Mouse (Mus musculus): ENCODE results near the gene Lax1. TPM values are rescaled to one million over a fixed set of nuclear protein-coding genes. Genes with fewer than 3 reads are reported as not detected.
"Not testable (repeated sequence)": the region's sequence is repeated elsewhere in the genome, so short reads cannot be mapped to it uniquely, and the experiment has no call there.

The Lax1 gene
- polyA plus RNA-seq, 1 experiment from 2014 or later: 0.26 TPM

DNA sequence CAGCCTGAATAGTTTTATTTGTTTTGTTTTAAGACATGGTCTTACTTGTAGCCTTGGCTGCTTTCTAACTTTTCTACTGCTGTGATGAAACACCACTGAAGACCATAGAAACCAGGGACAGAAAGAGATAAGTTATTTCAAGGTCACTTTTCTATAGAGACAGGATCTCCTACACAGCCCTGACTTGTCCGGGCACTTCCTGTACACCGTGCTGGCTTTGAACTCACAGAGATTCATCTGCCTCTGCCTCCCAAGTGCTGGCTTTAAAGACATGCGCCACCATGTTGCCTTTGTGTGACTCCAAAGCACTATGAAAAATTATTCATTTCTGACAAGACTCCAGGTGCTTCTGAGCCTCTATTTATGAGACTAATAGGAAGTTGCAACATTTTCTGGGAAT, 18.6 kb downstream of the Lax1 start:
- no peaks in the 10 kb centered on the region for H3K27me3 ChIP-seq (ENCODE audit: insufficient read depth, poor library complexity, severe bottlenecking)
- no peak overlapping the region for H3K27ac ChIP-seq
- 76% methylated on average over 3 of the region's 3 CpGs for WGBS
- H3K4me1 ChIP-seq: no peaks in the 10 kb centered on the region
- H3K36me3 ChIP-seq: no peaks in the 10 kb centered on the region
- no peaks in the 10 kb centered on the region for H3K9me3 ChIP-seq
- H3K4me3 ChIP-seq: no peak overlapping the region
- DNase-seq (ENCODE audit: low spot score): no peak

DNA sequence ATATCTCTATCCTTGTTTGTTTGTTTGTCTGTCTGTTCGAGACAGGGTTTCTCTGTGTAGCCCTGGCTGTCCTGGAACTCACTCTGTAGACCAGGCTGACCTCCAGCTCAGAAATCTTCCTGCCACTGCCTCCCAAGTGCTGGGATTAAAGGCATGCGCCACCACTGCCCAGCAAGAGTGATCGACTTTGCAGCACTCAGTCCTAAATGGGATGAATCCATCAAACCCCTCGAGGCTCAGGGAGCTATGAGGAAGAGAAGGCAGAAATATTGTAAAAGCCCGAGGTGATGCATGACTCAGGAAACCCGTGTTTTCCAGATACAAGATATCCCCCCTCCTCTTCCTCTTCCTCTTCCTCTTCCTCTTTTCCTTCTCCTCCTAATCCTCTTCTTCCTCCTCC, 19.1 kb downstream of the Lax1 start:
- WGBS: 72% methylated on average over 6 of the region's 6 CpGs

DNA sequence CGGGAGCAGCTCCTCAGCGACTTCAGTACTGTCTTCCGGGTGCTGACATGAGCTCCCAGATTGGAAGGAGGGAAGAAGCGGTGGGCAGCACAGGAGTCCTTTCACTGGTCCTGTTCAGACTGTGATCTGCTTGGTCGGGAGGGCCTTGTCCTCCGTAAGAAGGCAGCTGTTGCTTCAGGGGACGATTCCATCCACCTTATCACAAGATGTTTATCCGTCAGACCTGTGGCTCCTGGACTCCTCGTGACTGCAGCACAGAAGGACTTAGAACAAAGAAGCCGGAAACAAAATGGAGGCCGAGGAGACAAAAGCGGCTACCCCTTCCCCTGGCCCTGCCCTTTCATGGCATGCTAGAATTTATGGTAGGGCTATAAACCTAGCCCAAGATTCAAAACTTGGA, 19.7 kb downstream of the Lax1 start:
- H3K4me3 ChIP-seq: no peak overlapping the region
- H3K27ac ChIP-seq: no peak overlapping the region
- no peaks in the 10 kb centered on the region for H3K36me3 ChIP-seq
- H3K27me3 ChIP-seq (ENCODE audit: insufficient read depth, poor library complexity, severe bottlenecking): no peaks in the 10 kb centered on the region
- no peak for DNase-seq (ENCODE audit: low spot score)
- no peaks in the 10 kb centered on the region for H3K9me3 ChIP-seq
- 73% methylated on average over 12 of the region's 12 CpGs for WGBS
- no peaks in the 10 kb centered on the region for H3K4me1 ChIP-seq

More for the DNA sequence above, 19.1 kb downstream of the Lax1 start:
- H3K27ac ChIP-seq: no peak overlapping the region
- no peak overlapping the region for H3K4me3 ChIP-seq
- no peaks in the 10 kb centered on the region for H3K4me1 ChIP-seq
- H3K36me3 ChIP-seq: no peaks in the 10 kb centered on the region
- DNase-seq (ENCODE audit: low spot score): no peak
- no peaks in the 10 kb centered on the region for H3K27me3 ChIP-seq (ENCODE audit: insufficient read depth, poor library complexity, severe bottlenecking)
- no peaks in the 10 kb centered on the region for H3K9me3 ChIP-seq

DNA sequence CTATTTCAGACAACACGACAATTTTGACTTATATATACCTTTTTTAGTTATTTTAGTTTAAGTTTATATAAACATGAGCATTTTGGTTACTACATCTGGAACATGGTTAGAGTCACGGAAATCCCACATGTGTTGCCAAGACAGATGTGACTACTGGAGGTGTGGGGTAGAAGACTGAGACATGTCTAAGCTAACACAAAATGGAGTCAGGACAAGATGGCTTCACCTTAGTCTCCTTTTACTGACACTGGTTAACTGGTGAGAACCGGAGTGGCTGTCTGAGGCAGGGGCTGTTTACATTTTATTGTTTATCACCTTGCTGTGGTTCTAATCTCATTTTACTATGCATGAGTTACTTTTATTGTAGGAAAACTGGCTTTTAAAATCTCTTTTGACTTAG, 21.3 kb downstream of the Lax1 start:
- 84% methylated on average over 3 of the region's 3 CpGs for WGBS
- Histone ChIP-seq H3K27me3 (ENCODE audit: insufficient read depth, poor library complexity, severe bottlenecking) (no peaks in the 10 kb centered on the region), H3K4me1 (peaks cover 6% of the 10 kb centered on the region; the same call in 1 of the 2 replicates), H3K4me3 (no peak overlapping the region), H3K36me3 (no peaks in the 10 kb centered on the region), H3K27ac (no peak overlapping the region), H3K9me3 (no peaks in the 10 kb centered on the region)
- no peak for DNase-seq (ENCODE audit: low spot score)

DNA sequence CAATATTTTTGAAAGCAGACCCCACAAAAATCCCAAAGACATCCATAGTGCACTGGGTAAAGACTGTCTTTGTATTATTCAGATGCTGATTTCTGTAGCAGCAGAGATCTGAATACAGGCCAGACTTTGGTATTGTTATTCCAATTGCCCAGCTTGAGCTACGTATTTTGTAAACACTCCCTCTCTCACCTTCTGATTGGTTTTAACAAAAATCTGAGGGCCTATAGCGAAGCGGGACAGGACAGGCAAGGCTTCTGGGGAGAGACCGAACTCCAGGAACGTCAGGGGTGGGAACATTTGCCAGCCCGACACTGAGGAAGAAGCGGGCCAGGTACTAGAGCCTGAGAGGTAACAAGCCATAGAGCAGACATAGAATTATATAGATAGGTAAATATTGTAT, 22.2 kb downstream of the Lax1 start:
- no peak for DNase-seq (ENCODE audit: low spot score)
- no peak overlapping the region for H3K4me3 ChIP-seq
- no peaks in the 10 kb centered on the region for H3K9me3 ChIP-seq
- H3K36me3 ChIP-seq: no peaks in the 10 kb centered on the region
- 50% methylated on average over 7 of the region's 7 CpGs for WGBS
- no peak overlapping the region for H3K27ac ChIP-seq
- H3K27me3 ChIP-seq (ENCODE audit: insufficient read depth, poor library complexity, severe bottlenecking): no peaks in the 10 kb centered on the region
- peaks cover 13% of the 10 kb centered on the region; the same call in 1 of the 2 replicates for H3K4me1 ChIP-seq

DNA sequence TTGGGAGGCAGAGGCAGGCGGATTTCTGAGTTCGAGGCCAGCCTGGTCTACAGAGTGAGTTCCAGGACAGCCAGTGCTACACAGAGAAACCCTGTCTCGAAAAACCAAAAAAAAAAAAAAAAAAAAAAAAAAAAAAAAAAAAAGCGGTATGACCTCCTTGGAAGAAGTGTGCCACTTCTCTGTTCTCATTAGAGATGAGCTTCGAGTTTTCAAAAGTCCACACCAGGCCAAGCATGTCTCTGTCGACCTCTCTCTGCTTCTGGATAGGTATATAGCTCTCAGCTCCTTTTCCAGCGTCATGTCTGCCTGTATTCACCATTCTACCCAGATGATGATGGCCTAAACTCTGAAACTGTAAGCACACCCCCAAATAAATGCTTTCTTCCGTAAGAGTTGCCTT, 24.2 kb downstream of the Lax1 start:
- 84% methylated on average over 8 of the region's 8 CpGs for WGBS
- H3K36me3 ChIP-seq; H3K27me3 ChIP-seq (ENCODE audit: insufficient read depth, poor library complexity, severe bottlenecking); H3K9me3 ChIP-seq; H3K4me3 ChIP-seq; DNase-seq (ENCODE audit: low spot score); H3K27ac ChIP-seq: not testable (repeated sequence)
- H3K4me1 ChIP-seq: peaks cover 13% of the 10 kb centered on the region; the same call in 1 of the 2 replicates

GRCm38 (mm10) chr1:133664203-133664970, 25.5 kb downstream of the Lax1 start:
- no peaks in the 10 kb centered on the region for H3K27me3 ChIP-seq (ENCODE audit: insufficient read depth, poor library complexity, severe bottlenecking)
- H3K4me3 ChIP-seq: no peak overlapping the region
- H3K4me1 ChIP-seq: peaks cover 19% of the 10 kb centered on the region
- 71% methylated on average over 11 of the region's 11 CpGs for WGBS
- peak overlapping the region; percentile 82 for H3K27ac ChIP-seq
- DNase-seq (ENCODE audit: low spot score): no peak
- peaks cover 3% of the 10 kb centered on the region for H3K36me3 ChIP-seq
- no peaks in the 10 kb centered on the region for H3K9me3 ChIP-seq

- 58% methylated on average over 4 of the region's 4 CpGs for WGBS
- H3K27me3 ChIP-seq (ENCODE audit: insufficient read depth, poor library complexity, severe bottlenecking): no peaks in the 10 kb centered on the region
- H3K27ac ChIP-seq: peak overlapping the region; percentile 82
- H3K9me3 ChIP-seq: no peaks in the 10 kb centered on the region
- no peak for DNase-seq (ENCODE audit: low spot score)
- peaks cover 29% of the 10 kb centered on the region for H3K4me1 ChIP-seq
- H3K36me3 ChIP-seq: peaks cover 13% of the 10 kb centered on the region
- H3K4me3 ChIP-seq: no peak overlapping the region
Observed at GRCm38 (mm10) chr1:133663427-133663826, 26.5 kb downstream of the Lax1 start.

GRCm38 (mm10) chr1:133662941-133663340, 27.0 kb downstream of the Lax1 start:
- Histone ChIP-seq H3K27me3 (ENCODE audit: insufficient read depth, poor library complexity, severe bottlenecking) (no peaks in the 10 kb centered on the region), H3K27ac (peak overlapping the region; percentile 82), H3K9me3 (no peaks in the 10 kb centered on the region), H3K4me3 (no peak overlapping the region), H3K4me1 (peaks cover 34% of the 10 kb centered on the region), H3K36me3 (peaks cover 17% of the 10 kb centered on the region)
- 91% methylated on average over 7 of the region's 7 CpGs for WGBS
- no peak for DNase-seq (ENCODE audit: low spot score)

GRCm38 (mm10) chr1:133661203-133661933, 28.5 kb downstream of the Lax1 start, which contains the start of gene Gm38394:
Gm38394 (minus strand) TSS chr1:133661318.
- H3K9me3 ChIP-seq: no peaks in the 10 kb centered on the region
- peaks cover 49% of the 10 kb centered on the region for H3K4me1 ChIP-seq
- H3K4me3 ChIP-seq: peak within 1 kb of the TSS; percentile 76
- H3K27me3 ChIP-seq (ENCODE audit: insufficient read depth, poor library complexity, severe bottlenecking): no peaks in the 10 kb centered on the region
- H3K27ac ChIP-seq: peak within 1 kb of the TSS; percentile 97
- H3K36me3 ChIP-seq: peaks cover 33% of the 10 kb centered on the region
- peak; percentile 98 for DNase-seq (ENCODE audit: low spot score)
- WGBS: 3% methylated on average over 26 of the region's 26 CpGs

- Histone ChIP-seq H3K4me1 (peaks cover 50% of the 10 kb centered on the region), H3K4me3 (peak within 1 kb of the TSS; percentile 76), H3K27me3 (ENCODE audit: insufficient read depth, poor library complexity, severe bottlenecking) (no peaks in the 10 kb centered on the region), H3K36me3 (peaks cover 35% of the 10 kb centered on the region), H3K27ac (peak within 1 kb of the TSS; percentile 97), H3K9me3 (no peaks in the 10 kb centered on the region)
- DNase-seq (ENCODE audit: low spot score): peak; percentile 91
- under 1% methylated on average over 37 of the region's 41 CpGs for WGBS
Observed at GRCm38 (mm10) chr1:133660466-133661202, 29.3 kb downstream of the Lax1 start, which contains the start of gene Zbed6. Zbed6 (minus strand) TSS chr1:133660885.

DNA sequence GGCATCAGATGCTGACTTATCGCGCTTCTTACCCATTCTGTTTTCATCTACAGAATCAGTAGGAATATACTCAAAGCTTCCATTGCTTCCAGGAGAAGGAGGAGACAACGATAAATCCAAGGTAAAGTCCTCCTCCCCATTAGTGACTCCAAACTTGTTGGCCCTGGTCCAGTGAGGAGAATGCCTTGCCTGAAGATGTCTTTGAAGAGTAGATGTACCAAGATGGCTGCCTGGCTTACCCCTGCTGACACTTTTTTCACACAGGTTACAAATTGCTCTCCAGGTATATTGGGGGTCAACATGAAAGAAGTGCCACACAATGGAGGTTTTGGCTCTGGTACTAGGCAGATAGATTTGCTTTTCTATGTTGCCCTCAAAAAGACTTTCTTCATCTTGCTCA, 31.0 kb downstream of the Lax1 start:
- no peak for DNase-seq (ENCODE audit: low spot score)
- H3K27me3 ChIP-seq (ENCODE audit: insufficient read depth, poor library complexity, severe bottlenecking): no peaks in the 10 kb centered on the region
- no peaks in the 10 kb centered on the region for H3K9me3 ChIP-seq
- WGBS: 94% methylated on average over 3 of the region's 3 CpGs
- H3K4me1 ChIP-seq: peaks cover 47% of the 10 kb centered on the region
- H3K36me3 ChIP-seq: peaks cover 40% of the 10 kb centered on the region
- no peak overlapping the region for H3K27ac ChIP-seq
- no peak overlapping the region for H3K4me3 ChIP-seq

DNA sequence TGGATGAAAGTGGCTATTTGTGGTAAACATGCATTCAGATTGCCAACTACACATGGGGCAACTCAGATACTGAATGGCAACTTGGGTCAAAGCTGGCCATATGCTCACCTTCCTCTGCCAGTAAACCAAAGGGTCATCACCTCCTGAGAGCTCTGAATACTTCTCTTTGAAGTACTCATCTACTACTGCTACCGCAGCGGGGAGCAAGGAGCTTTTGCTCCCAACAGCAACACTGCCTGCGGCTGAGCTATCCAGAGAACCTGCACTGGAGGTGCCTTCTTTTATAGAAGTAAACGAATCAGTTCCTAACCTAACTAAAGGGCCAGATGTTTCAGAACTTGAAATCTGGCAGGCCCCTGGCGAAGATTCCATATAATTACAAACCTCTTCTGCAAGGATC, 33.1 kb downstream of the Lax1 start:
- H3K27me3 ChIP-seq (ENCODE audit: insufficient read depth, poor library complexity, severe bottlenecking): no peaks in the 10 kb centered on the region
- no peak for DNase-seq (ENCODE audit: low spot score)
- 62% methylated on average over 5 of the region's 5 CpGs for WGBS
- no peak overlapping the region for H3K27ac ChIP-seq
- no peak overlapping the region for H3K4me3 ChIP-seq
- H3K36me3 ChIP-seq: peaks cover 50% of the 10 kb centered on the region
- H3K4me1 ChIP-seq: peaks cover 37% of the 10 kb centered on the region
- H3K9me3 ChIP-seq: no peaks in the 10 kb centered on the region
